Mouse (Mus musculus): ENCODE data around the gene Cnn1. TPM values are rescaled to one million over a fixed set of nuclear protein-coding genes. Genes with fewer than 3 reads are reported as not detected.

The Cnn1 gene
- total RNA-seq, 1 experiment = 25.6 TPM

DNA sequence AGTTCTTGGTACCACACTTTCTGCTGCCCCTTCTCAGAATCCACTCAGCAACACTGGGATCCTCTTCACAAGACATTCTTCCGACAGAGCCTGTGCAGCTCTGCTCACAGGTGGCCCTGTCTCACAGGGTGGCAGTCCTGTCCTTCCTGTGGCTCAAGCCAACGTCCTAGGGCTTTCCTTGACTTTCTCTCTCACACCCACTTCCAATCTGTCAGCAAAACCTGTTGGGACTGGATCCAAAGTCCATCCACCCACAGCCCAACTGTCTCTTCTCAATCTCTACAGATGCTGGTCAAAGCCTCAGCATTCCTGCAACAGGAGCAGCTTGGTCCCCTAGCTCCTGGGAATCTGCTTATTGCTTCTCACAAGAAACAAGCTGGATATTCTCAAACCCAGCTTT is 37.7 kb upstream of the Cnn1 start:
- Histone ChIP-seq H3K9me3 (ENCODE audit: control insufficient read depth, insufficient read depth, low read depth, low read length) (no peaks in the 10 kb centered on the region), H3K27ac (ENCODE audit: insufficient read depth, low read depth, low read length, poor library complexity, severe bottlenecking) (no peak overlapping the region), H3K4me3 (ENCODE audit: insufficient read depth in 1 of 2, low read depth in 1 of 2, low read length in 2 of 2, poor library complexity in 1 of 2, severe bottlenecking in 1 of 2) (no peak overlapping the region), H3K36me3 (ENCODE audit: control insufficient read depth, insufficient read depth, low read length, poor library complexity, severe bottlenecking) (peaks cover 18% of the 10 kb centered on the region), H3K4me1 (ENCODE audit: control insufficient read depth in 2 of 2, insufficient read depth in 2 of 2, low read length in 2 of 2, poor library complexity in 1 of 2) (no peaks in the 10 kb centered on the region), H3K9ac (ENCODE audit: insufficient read depth, low read depth, low read length, poor library complexity, severe bottlenecking) (no peak overlapping the region)
- in situ Hi-C loops (cut with MboI; ENCODE audit: low sequenced_read_pairs in 2 of 2, unreplicated experiment in 2 of 2) = no loop called here
- TF ChIP-seq ZC3H11A (IDR thresholded peaks at IDR 0.05; ENCODE audit: borderline replicate concordance, low read depth, low read length) (no peak), MAFK (IDR thresholded peaks at IDR 0.05; ENCODE audit: insufficient read depth, low read depth, low read length) (no peak), ZNF384 (IDR thresholded peaks at IDR 0.05; ENCODE audit: low read depth, low read length) (no peak), CHD2 (IDR thresholded peaks at IDR 0.05; ENCODE audit: low read depth, low read length) (no peak)
- no peak for DNase-seq (ENCODE audit: low read depth, low spot score)

DNA sequence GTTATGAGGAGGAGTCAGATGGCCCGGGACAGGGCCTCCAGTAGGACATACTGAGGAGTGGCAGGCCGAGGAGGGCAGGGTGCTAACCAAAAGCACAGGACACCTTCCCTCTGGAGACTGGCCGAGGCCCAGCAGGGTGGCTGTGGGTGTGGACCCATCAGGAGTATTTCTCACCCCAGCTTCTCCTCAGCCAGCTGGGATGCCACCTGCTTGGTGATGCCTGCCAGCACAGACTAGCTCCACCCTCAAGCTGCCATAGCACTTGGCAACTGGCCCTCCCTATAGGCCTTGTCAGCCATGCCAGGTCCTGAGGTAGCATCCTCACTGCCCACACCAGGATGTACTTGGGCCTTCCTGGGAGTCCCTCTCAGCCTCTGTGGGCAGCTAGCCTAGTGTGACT is 34.7 kb upstream of the Cnn1 start:
- peaks cover 28% of the 10 kb centered on the region for H3K36me3 ChIP-seq (ENCODE audit: control insufficient read depth, insufficient read depth, low read length, poor library complexity, severe bottlenecking)
- H3K9me3 ChIP-seq (ENCODE audit: control insufficient read depth, insufficient read depth, low read depth, low read length) = no peaks in the 10 kb centered on the region
- H3K4me3 ChIP-seq (ENCODE audit: insufficient read depth in 1 of 2, low read depth in 1 of 2, low read length in 2 of 2, poor library complexity in 1 of 2, severe bottlenecking in 1 of 2) = no peak overlapping the region
- no peak for DNase-seq (ENCODE audit: low read depth, low spot score)
- H3K4me1 ChIP-seq (ENCODE audit: control insufficient read depth in 2 of 2, insufficient read depth in 2 of 2, low read length in 2 of 2, poor library complexity in 1 of 2) = no peaks in the 10 kb centered on the region
- H3K9ac ChIP-seq (ENCODE audit: insufficient read depth, low read depth, low read length, poor library complexity, severe bottlenecking) = no peak overlapping the region
- no peak for TF ChIP-seq MAFK (IDR thresholded peaks at IDR 0.05; ENCODE audit: insufficient read depth, low read depth, low read length)
- no peak for TF ChIP-seq CHD2 (IDR thresholded peaks at IDR 0.05; ENCODE audit: low read depth, low read length)
- no peak for TF ChIP-seq HCFC1 (IDR thresholded peaks at IDR 0.05; ENCODE audit: borderline replicate concordance, insufficient read depth, low read length)
- TF ChIP-seq ZC3H11A (IDR thresholded peaks at IDR 0.05; ENCODE audit: borderline replicate concordance, low read depth, low read length) = no peak
- TF ChIP-seq ZNF384 (IDR thresholded peaks at IDR 0.05; ENCODE audit: low read depth, low read length) = no peak
- no peak overlapping the region for H3K27ac ChIP-seq (ENCODE audit: insufficient read depth, low read depth, low read length, poor library complexity, severe bottlenecking)
- in situ Hi-C loops (cut with MboI; ENCODE audit: low sequenced_read_pairs in 2 of 2, unreplicated experiment in 2 of 2) = no loop called here

- peaks cover 28% of the 10 kb centered on the region for H3K36me3 ChIP-seq (ENCODE audit: control insufficient read depth, insufficient read depth, low read length, poor library complexity, severe bottlenecking)
- no peak overlapping the region for H3K27ac ChIP-seq (ENCODE audit: insufficient read depth, low read depth, low read length, poor library complexity, severe bottlenecking)
- TF ChIP-seq MAFK (IDR thresholded peaks at IDR 0.05; ENCODE audit: insufficient read depth, low read depth, low read length) (no peak), CHD2 (IDR thresholded peaks at IDR 0.05; ENCODE audit: low read depth, low read length) (no peak), HCFC1 (IDR thresholded peaks at IDR 0.05; ENCODE audit: borderline replicate concordance, insufficient read depth, low read length) (no peak), ZNF384 (IDR thresholded peaks at IDR 0.05; ENCODE audit: low read depth, low read length) (no peak), ZC3H11A (IDR thresholded peaks at IDR 0.05; ENCODE audit: borderline replicate concordance, low read depth, low read length) (no peak)
- DNase-seq (ENCODE audit: low read depth, low spot score) = no peak
- peaks cover 0 to 4% of the 10 kb centered on the region in 2 experiments; a peak in 1 of 4 replicates for H3K4me1 ChIP-seq (ENCODE audit: control insufficient read depth in 2 of 2, insufficient read depth in 2 of 2, low read length in 2 of 2, poor library complexity in 1 of 2)
- in situ Hi-C loops (cut with MboI; ENCODE audit: low sequenced_read_pairs in 2 of 2, unreplicated experiment in 2 of 2) = no loop called here
- no peak overlapping the region for H3K4me3 ChIP-seq (ENCODE audit: insufficient read depth in 1 of 2, low read depth in 1 of 2, low read length in 2 of 2, poor library complexity in 1 of 2, severe bottlenecking in 1 of 2)
- H3K9ac ChIP-seq (ENCODE audit: insufficient read depth, low read depth, low read length, poor library complexity, severe bottlenecking) = 0 out of 2 replicates have a peak overlapping the region, but pooled peaks have one; percentile 21
- no peaks in the 10 kb centered on the region for H3K9me3 ChIP-seq (ENCODE audit: control insufficient read depth, insufficient read depth, low read depth, low read length)
These were observed 33.4 kb upstream of the Cnn1 start for GRCm38 (mm10) chr9:22065642-22066041.

DNA sequence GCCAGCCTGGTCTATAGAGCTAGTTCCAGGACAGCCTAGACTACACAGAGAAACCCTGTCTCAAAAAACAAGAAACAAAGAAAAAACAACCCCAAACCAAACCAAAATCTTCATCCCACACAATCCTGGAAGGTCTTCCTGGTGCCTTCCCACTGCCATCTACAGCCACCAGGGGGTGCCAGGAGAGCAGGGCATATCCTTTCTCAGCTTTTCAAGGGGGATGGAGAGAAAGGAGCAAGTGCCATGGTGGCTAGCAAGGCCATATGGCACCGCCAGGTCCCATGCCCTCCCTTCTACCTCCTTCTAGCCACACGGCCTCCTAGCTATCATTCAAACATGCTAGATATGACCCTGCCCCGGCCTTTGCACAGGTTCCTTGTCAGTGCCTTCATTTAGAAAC is 32.6 kb upstream of the Cnn1 start:
- Histone ChIP-seq H3K9me3 (ENCODE audit: control insufficient read depth, insufficient read depth, low read depth, low read length) (no peaks in the 10 kb centered on the region), H3K36me3 (ENCODE audit: control insufficient read depth, insufficient read depth, low read length, poor library complexity, severe bottlenecking) (peaks cover 25% of the 10 kb centered on the region), H3K4me1 (ENCODE audit: control insufficient read depth in 2 of 2, insufficient read depth in 2 of 2, low read length in 2 of 2, poor library complexity in 1 of 2) (peaks cover 0 to 4% of the 10 kb centered on the region in 2 experiments; a peak in 1 of 4 replicates), H3K9ac (ENCODE audit: insufficient read depth, low read depth, low read length, poor library complexity, severe bottlenecking) (no peak overlapping the region), H3K27ac (ENCODE audit: insufficient read depth, low read depth, low read length, poor library complexity, severe bottlenecking) (no peak overlapping the region), H3K4me3 (ENCODE audit: insufficient read depth in 1 of 2, low read depth in 1 of 2, low read length in 2 of 2, poor library complexity in 1 of 2, severe bottlenecking in 1 of 2) (no peak overlapping the region)
- DNase-seq (ENCODE audit: low read depth, low spot score) = no peak
- in situ Hi-C loops (cut with MboI; ENCODE audit: low sequenced_read_pairs in 2 of 2, unreplicated experiment in 2 of 2) = no loop called here
- TF ChIP-seq CHD2 (IDR thresholded peaks at IDR 0.05; ENCODE audit: low read depth, low read length) = no peak
- no peak for TF ChIP-seq ZC3H11A (IDR thresholded peaks at IDR 0.05; ENCODE audit: borderline replicate concordance, low read depth, low read length)
- TF ChIP-seq HCFC1 (IDR thresholded peaks at IDR 0.05; ENCODE audit: borderline replicate concordance, insufficient read depth, low read length) = no peak
- no peak for TF ChIP-seq MAFK (IDR thresholded peaks at IDR 0.05; ENCODE audit: insufficient read depth, low read depth, low read length)
- no peak for TF ChIP-seq ZNF384 (IDR thresholded peaks at IDR 0.05; ENCODE audit: low read depth, low read length)

GRCm38 (mm10) chr9:22067195-22067594 is 31.8 kb upstream of the Cnn1 start:
- Histone ChIP-seq H3K36me3 (ENCODE audit: control insufficient read depth, insufficient read depth, low read length, poor library complexity, severe bottlenecking) (peaks cover 25% of the 10 kb centered on the region), H3K9ac (ENCODE audit: insufficient read depth, low read depth, low read length, poor library complexity, severe bottlenecking) (no peak overlapping the region), H3K9me3 (ENCODE audit: control insufficient read depth, insufficient read depth, low read depth, low read length) (no peaks in the 10 kb centered on the region), H3K4me3 (ENCODE audit: insufficient read depth in 1 of 2, low read depth in 1 of 2, low read length in 2 of 2, poor library complexity in 1 of 2, severe bottlenecking in 1 of 2) (no peak overlapping the region), H3K4me1 (ENCODE audit: control insufficient read depth in 2 of 2, insufficient read depth in 2 of 2, low read length in 2 of 2, poor library complexity in 1 of 2) (peaks cover 0 to 4% of the 10 kb centered on the region in 2 experiments; a peak in 1 of 4 replicates), H3K27ac (ENCODE audit: insufficient read depth, low read depth, low read length, poor library complexity, severe bottlenecking) (no peak overlapping the region)
- in situ Hi-C loops (cut with MboI; ENCODE audit: low sequenced_read_pairs in 2 of 2, unreplicated experiment in 2 of 2) = no loop called here
- no peak for DNase-seq (ENCODE audit: low read depth, low spot score)
- TF ChIP-seq ZNF384 (IDR thresholded peaks at IDR 0.05; ENCODE audit: low read depth, low read length) (no peak), CHD2 (IDR thresholded peaks at IDR 0.05; ENCODE audit: low read depth, low read length) (no peak), MAFK (IDR thresholded peaks at IDR 0.05; ENCODE audit: insufficient read depth, low read depth, low read length) (no peak), ZC3H11A (IDR thresholded peaks at IDR 0.05; ENCODE audit: borderline replicate concordance, low read depth, low read length) (no peak), HCFC1 (IDR thresholded peaks at IDR 0.05; ENCODE audit: borderline replicate concordance, insufficient read depth, low read length) (no peak)
